Mouse (Mus musculus) CD4-positive, CD25-positive, alpha-beta regulatory T cell, adult 9 weeks (primary cell): ENCODE data around the gene Lyg2. TPM values are rescaled to one million over a fixed set of nuclear protein-coding genes. Genes with fewer than 3 reads are reported as not detected.

Experiments used
- polyA plus RNA-seq: library from polyadenylated mRNA; unstranded; fragments of 100-300 nt; shearing (Covaris generic); gene quantifications from one replicate; pipeline ENCODE4 v1.2.1, GENCODE M21; 2017

Gene Lyg2
- not detected for polyA plus RNA-seq

GRCm38 (mm10) chr1:37916393-37916792, at the start of gene Lyg2:
Lyg2 (minus strand) TSS chr1:37916493.

GRCm38 (mm10) chr1:37957659-37958058, 41.4 kb upstream of the Lyg2 start, which contains the start of gene Lyg1:
Lyg1 (minus strand) TSS chr1:37957759.

GRCm38 (mm10) chr1:37890025-37890652, 26.2 kb downstream of the Lyg2 start, which contains the start of the genes Mitd1 and Mrpl30:
Mitd1 (minus strand) TSS chr1:37890411.
Mrpl30 (plus strand) TSS chr1:37890477.

GRCm38 (mm10) chr1:37871704-37872103, 44.6 kb downstream of the Lyg2 start, which contains the start of gene Lipt1:
Lipt1 (plus strand) TSS chr1:37871738.

GRCm38 (mm10) chr1:37866286-37866685, 50.0 kb downstream of the Lyg2 start, which contains the start of gene Tsga10:
Tsga10 (minus strand) TSS chr1:37866429.

Other genes with a start within 250 kb of the Lyg2 start
- gene 2010300C02Rik, start 196.4 kb downstream of the Lyg2 start, polyA plus RNA-seq, result 0.78 TPM
- gene Tsga10, start 50.1 kb downstream of the Lyg2 start, polyA plus RNA-seq, result 2.4 TPM
- gene Lipt1, start 44.8 kb downstream of the Lyg2 start, polyA plus RNA-seq, result 7.1 TPM
- gene Mitd1, start 26.1 kb downstream of the Lyg2 start, polyA plus RNA-seq, result 111 TPM
- gene Mrpl30, start 26.0 kb downstream of the Lyg2 start, polyA plus RNA-seq, result 216 TPM
- gene Lyg1, start 41.3 kb upstream of the Lyg2 start, polyA plus RNA-seq, result not detected
- gene Txndc9, start 81.4 kb upstream of the Lyg2 start, polyA plus RNA-seq, result 109 TPM
- gene Eif5b, start 81.5 kb upstream of the Lyg2 start, polyA plus RNA-seq, result 21.6 TPM
- gene Rev1, start 213.3 kb upstream of the Lyg2 start, polyA plus RNA-seq, result 8.3 TPM